Mouse (Mus musculus): ENCODE data around the gene Btbd9.

Gene Btbd9

DNA sequence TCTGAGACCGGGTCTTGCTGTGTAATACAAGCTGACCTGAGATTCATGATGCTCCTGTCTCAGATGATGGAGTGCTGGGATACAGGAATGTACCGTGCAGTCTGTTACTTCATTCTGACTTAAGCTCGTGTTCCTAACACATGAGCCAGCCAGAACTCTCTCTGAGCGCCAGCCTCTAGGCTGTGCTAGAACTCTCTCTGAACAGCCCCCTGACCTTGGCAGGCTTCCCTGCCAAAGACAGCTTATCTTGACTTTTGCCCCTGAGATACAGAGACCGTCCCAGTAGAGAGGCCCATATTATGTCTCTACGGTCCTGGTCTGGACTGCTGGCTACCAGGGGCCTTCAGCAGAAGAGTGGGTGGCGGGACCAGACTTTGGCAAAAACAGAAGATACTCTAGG lies 332.7 kb downstream of the Btbd9 start:
- Histone ChIP-seq H3K4me3 (replicated peaks; ENCODE audit: low read length) (no peak overlapping the region), H3K9me3 (ENCODE audit: low read length) (no peaks in the 10 kb centered on the region), H3K27me3 (ENCODE audit: insufficient read depth, low read length) (no peaks in the 10 kb centered on the region), H3K36me3 (ENCODE audit: insufficient read depth, low read length) (peaks cover 6% of the 10 kb centered on the region; the same call in 1 of the 2 replicates), H3K4me1 (replicated peaks; ENCODE audit: low read depth, low read length) (0 out of 2 replicates have a peak, but pooled peaks cover 5% of the 10 kb centered on the region)
- no peak for TF ChIP-seq POU5F1 (IDR thresholded peaks at IDR 0.05; ENCODE audit: borderline replicate concordance, low read length)
- TF ChIP-seq CTCF (conservative IDR thresholded peaks at IDR 0.05; ENCODE audit: low read length): no peak
- TF ChIP-seq NANOG (IDR thresholded peaks at IDR 0.05; ENCODE audit: borderline replicate concordance, low read length): no peak

DNA sequence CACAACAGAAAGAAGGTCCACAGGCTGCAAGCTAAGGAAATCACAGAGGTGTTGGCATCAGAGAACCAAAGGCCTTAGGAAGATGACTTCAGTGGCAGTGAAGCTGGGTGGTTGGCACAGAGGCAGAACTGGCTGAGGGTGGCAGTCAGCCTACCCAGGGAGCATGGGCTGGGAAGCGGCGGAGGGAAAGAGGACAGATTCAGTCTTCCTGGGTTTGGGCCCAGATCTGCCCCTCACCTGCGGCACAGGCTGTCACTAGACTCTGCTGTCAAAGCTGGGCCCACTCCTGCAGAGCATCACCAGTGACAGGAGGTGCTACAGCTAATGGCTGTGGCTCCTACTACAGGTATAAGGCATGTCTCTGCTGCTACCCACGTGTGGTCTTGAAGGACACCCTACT lies 333.6 kb downstream of the Btbd9 start:
- Histone ChIP-seq H3K36me3 (ENCODE audit: insufficient read depth, low read length) (peaks cover 6% of the 10 kb centered on the region; the same call in 1 of the 2 replicates), H3K27me3 (ENCODE audit: insufficient read depth, low read length) (no peaks in the 10 kb centered on the region), H3K4me1 (replicated peaks; ENCODE audit: low read depth, low read length) (0 out of 2 replicates have a peak, but pooled peaks cover 5% of the 10 kb centered on the region), H3K4me3 (replicated peaks; ENCODE audit: low read length) (no peak overlapping the region), H3K9me3 (ENCODE audit: low read length) (no peaks in the 10 kb centered on the region)
- no peak for TF ChIP-seq NANOG (IDR thresholded peaks at IDR 0.05; ENCODE audit: borderline replicate concordance, low read length)
- TF ChIP-seq POU5F1 (IDR thresholded peaks at IDR 0.05; ENCODE audit: borderline replicate concordance, low read length): no peak
- no peak for TF ChIP-seq CTCF (conservative IDR thresholded peaks at IDR 0.05; ENCODE audit: low read length)

DNA sequence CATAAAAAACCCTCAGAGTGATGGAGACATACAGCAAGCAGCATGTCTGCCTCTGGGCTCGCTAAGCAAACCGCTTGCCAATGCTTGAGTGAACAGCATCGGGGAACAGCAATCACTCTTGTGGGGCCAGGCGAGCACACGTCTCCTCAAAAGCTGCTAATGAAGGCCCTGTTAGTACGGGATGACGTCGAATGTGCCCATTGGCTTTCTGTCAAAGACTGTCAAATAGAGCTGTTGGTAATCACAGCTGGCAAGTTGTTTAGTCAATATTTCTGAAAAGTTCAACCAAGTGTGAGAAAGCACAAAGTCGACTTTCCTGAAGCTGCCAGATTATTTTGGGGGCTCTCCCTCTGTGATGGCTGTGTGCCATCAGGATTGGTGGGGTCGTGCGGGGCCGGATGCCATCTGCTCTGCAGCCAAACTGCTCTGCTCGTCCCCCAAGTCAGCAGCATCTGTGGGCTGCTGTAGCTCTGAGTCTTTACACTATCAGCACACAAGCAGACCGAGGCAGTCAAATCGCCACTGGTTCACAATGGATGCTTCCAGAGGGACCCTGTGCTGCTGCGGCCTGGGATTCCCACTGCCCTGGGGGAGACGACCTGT lies 334.5 kb downstream of the Btbd9 start:
- no peak for TF ChIP-seq CTCF (conservative IDR thresholded peaks at IDR 0.05; ENCODE audit: low read length)
- TF ChIP-seq POU5F1 (IDR thresholded peaks at IDR 0.05; ENCODE audit: borderline replicate concordance, low read length): no peak
- TF ChIP-seq NANOG (IDR thresholded peaks at IDR 0.05; ENCODE audit: borderline replicate concordance, low read length): no peak
- H3K4me1 ChIP-seq (replicated peaks; ENCODE audit: low read depth, low read length): 0 out of 2 replicates have a peak, but pooled peaks cover 5% of the 10 kb centered on the region
- no peaks in the 10 kb centered on the region for H3K27me3 ChIP-seq (ENCODE audit: insufficient read depth, low read length)
- H3K36me3 ChIP-seq (ENCODE audit: insufficient read depth, low read length): peaks cover 6% of the 10 kb centered on the region; the same call in 1 of the 2 replicates
- H3K4me3 ChIP-seq (replicated peaks; ENCODE audit: low read length): no peak overlapping the region
- H3K9me3 ChIP-seq (ENCODE audit: low read length): no peaks in the 10 kb centered on the region

DNA sequence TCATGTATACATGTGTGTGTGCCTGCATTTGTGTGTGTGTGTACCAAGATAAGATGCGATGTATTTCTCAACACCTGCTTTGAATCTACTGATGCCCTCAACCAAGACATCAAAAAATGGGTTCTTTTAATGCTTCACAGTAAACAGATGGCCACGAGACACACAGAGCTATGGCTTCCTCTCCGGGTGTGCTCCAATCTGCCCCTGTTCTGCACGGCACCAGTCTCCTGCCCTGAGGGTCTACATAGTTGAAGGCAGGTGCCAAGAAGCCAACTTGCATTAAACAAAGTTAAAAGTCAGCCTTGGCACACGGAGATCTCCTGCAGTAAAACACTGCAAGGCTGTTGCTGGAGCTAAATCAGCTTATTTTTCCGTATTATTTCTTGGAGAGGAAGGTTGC lies 335.2 kb downstream of the Btbd9 start:
- Histone ChIP-seq H3K27me3 (ENCODE audit: insufficient read depth, low read length) (no peaks in the 10 kb centered on the region), H3K4me1 (replicated peaks; ENCODE audit: low read depth, low read length) (0 out of 2 replicates have a peak, but pooled peaks cover 5% of the 10 kb centered on the region), H3K36me3 (ENCODE audit: insufficient read depth, low read length) (peaks cover 2% of the 10 kb centered on the region; the same call in 1 of the 2 replicates), H3K4me3 (replicated peaks; ENCODE audit: low read length) (no peak overlapping the region), H3K9me3 (ENCODE audit: low read length) (no peaks in the 10 kb centered on the region)
- TF ChIP-seq NANOG (IDR thresholded peaks at IDR 0.05; ENCODE audit: borderline replicate concordance, low read length) (no peak), POU5F1 (IDR thresholded peaks at IDR 0.05; ENCODE audit: borderline replicate concordance, low read length) (no peak), CTCF (conservative IDR thresholded peaks at IDR 0.05; ENCODE audit: low read length) (no peak)

DNA sequence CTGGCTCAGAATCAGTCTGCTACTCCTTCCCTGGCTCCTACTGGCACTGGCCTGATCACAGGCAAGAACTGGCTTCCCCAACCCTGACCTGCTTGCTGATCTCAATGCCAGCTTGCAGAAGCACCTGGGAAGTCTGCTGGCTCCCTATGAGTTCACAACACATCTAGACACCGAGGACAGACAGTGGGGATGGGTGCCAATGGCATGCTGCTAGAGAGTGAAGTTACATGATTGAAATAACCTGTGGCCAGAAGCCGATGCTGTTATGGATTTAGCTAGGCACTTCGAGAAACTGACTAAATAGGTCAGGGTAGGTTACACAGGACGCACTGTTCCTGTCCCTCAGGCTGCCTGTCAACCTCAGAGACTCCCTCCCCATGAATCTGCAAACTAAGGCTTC lies 335.6 kb downstream of the Btbd9 start:
- no peaks in the 10 kb centered on the region for H3K36me3 ChIP-seq (ENCODE audit: insufficient read depth, low read length)
- TF ChIP-seq POU5F1 (IDR thresholded peaks at IDR 0.05; ENCODE audit: borderline replicate concordance, low read length): no peak
- no peak for TF ChIP-seq NANOG (IDR thresholded peaks at IDR 0.05; ENCODE audit: borderline replicate concordance, low read length)
- TF ChIP-seq CTCF (conservative IDR thresholded peaks at IDR 0.05; ENCODE audit: low read length): no peak

DNA sequence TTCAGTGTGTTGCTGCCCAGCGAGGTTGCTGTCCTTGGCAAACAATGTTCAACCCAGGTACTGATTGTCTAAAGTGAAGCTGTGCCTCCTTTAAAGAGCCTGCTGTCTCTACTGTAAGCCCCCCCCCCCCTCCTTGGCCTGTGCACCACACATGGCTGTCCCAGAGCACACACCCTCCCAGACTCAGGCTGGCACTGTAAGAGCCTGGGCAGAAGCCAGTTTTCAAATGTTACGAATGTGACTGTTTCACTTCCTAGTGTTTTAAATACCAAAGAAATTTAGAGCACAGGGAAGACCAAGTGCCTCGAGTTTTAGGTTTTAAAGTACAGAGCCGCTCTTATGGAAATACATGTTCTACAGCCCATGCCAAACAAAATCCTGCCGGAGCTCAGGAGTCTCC lies 336.8 kb downstream of the Btbd9 start:
- H3K4me1 ChIP-seq (replicated peaks; ENCODE audit: low read depth, low read length): 0 out of 2 replicates have a peak, but pooled peaks cover 2% of the 10 kb centered on the region
- H3K36me3 ChIP-seq (ENCODE audit: insufficient read depth, low read length): no peaks in the 10 kb centered on the region
- H3K27me3 ChIP-seq (ENCODE audit: insufficient read depth, low read length): no peaks in the 10 kb centered on the region
- H3K9me3 ChIP-seq (ENCODE audit: low read length): no peaks in the 10 kb centered on the region
- no peak for TF ChIP-seq NANOG (IDR thresholded peaks at IDR 0.05; ENCODE audit: borderline replicate concordance, low read length)
- no peak overlapping the region for H3K4me3 ChIP-seq (replicated peaks; ENCODE audit: low read length)

More for the DNA sequence above, 335.6 kb downstream of the Btbd9 start:
- 0 out of 2 replicates have a peak, but pooled peaks cover 5% of the 10 kb centered on the region for H3K4me1 ChIP-seq (replicated peaks; ENCODE audit: low read depth, low read length)
- no peaks in the 10 kb centered on the region for H3K9me3 ChIP-seq (ENCODE audit: low read length)
- no peak overlapping the region for H3K4me3 ChIP-seq (replicated peaks; ENCODE audit: low read length)
- no peaks in the 10 kb centered on the region for H3K27me3 ChIP-seq (ENCODE audit: insufficient read depth, low read length)

DNA sequence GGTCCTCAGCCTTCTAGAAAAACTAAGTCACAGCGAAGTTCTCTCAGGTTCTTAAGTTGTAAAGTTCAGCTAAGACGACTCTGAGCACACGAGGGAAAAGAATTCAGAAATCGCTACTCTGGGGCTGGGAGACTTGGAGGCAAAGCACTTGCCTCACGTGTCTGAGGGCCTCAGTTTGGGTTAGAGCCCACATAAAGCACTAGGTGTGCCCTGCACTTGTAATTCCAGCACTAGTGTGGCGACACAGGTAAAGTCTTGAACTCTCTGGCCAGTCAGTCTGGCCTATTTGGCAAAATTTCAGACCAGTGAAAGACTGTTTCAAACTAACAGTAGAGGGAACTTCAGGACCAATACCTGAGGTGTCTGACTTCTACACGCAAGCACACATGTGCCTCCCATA lies 338.7 kb downstream of the Btbd9 start:
- Histone ChIP-seq H3K36me3 (ENCODE audit: insufficient read depth, low read length) (no peaks in the 10 kb centered on the region), H3K27me3 (ENCODE audit: insufficient read depth, low read length) (no peaks in the 10 kb centered on the region), H3K9me3 (ENCODE audit: low read length) (no peaks in the 10 kb centered on the region), H3K4me1 (replicated peaks; ENCODE audit: low read depth, low read length) (no peaks in the 10 kb centered on the region), H3K4me3 (replicated peaks; ENCODE audit: low read length) (no peak overlapping the region)
- TF ChIP-seq CTCF (conservative IDR thresholded peaks at IDR 0.05; ENCODE audit: low read length) (no peak), POU5F1 (IDR thresholded peaks at IDR 0.05; ENCODE audit: borderline replicate concordance, low read length) (no peak), NANOG (IDR thresholded peaks at IDR 0.05; ENCODE audit: borderline replicate concordance, low read length) (no peak)

DNA sequence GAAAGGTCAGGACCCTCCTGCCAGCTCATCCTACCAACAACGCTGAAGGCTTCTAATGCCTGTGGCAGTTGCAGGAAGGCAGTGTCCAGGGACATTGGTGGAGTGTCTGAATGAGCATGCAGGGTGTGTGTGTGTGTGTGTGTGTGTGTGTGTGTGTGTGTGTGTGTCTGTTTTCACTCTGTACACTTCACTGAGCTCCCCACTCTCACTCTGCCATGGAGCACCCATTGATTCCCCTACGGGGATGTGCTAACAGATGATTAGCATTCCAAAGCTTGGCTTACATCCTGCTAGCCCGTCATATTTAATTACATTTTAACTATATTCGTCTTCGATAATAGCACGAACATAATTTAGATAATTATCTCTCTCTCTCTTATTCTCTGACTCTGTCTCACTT lies 339.7 kb downstream of the Btbd9 start:
- Histone ChIP-seq H3K9me3 (ENCODE audit: low read length) (no peaks in the 10 kb centered on the region), H3K4me3 (replicated peaks; ENCODE audit: low read length) (no peak overlapping the region), H3K4me1 (replicated peaks; ENCODE audit: low read depth, low read length) (no peaks in the 10 kb centered on the region), H3K36me3 (ENCODE audit: insufficient read depth, low read length) (no peaks in the 10 kb centered on the region), H3K27me3 (ENCODE audit: insufficient read depth, low read length) (no peaks in the 10 kb centered on the region)
- TF ChIP-seq NANOG (IDR thresholded peaks at IDR 0.05; ENCODE audit: borderline replicate concordance, low read length) (no peak), CTCF (conservative IDR thresholded peaks at IDR 0.05; ENCODE audit: low read length) (no peak), POU5F1 (IDR thresholded peaks at IDR 0.05; ENCODE audit: borderline replicate concordance, low read length) (no peak)

DNA sequence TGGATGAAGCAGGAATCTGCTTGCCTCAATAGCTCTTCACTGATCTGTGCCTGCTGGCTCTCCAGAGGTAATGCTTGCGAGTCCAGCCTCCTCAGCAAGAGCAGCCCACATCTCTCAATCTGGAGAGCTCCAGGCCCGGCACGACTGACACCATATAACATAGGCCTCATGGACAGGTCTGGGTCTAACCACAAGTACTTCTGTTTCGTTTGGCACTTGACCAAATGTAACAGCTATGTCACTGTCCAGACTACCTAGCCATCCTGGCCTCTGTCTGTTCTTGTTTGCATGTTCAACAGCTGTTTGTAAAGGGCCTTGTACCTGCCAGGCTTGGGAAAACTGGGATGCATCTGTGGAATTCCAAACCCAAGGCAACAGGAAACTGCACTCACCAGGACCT lies 340.9 kb downstream of the Btbd9 start:
- Histone ChIP-seq H3K9me3 (ENCODE audit: low read length) (no peaks in the 10 kb centered on the region), H3K4me3 (replicated peaks; ENCODE audit: low read length) (no peak overlapping the region)
- TF ChIP-seq NANOG (IDR thresholded peaks at IDR 0.05; ENCODE audit: borderline replicate concordance, low read length) (no peak), CTCF (conservative IDR thresholded peaks at IDR 0.05; ENCODE audit: low read length) (no peak), POU5F1 (IDR thresholded peaks at IDR 0.05; ENCODE audit: borderline replicate concordance, low read length) (no peak)

More for the DNA sequence above, 340.9 kb downstream of the Btbd9 start:
- no peaks in the 10 kb centered on the region for H3K27me3 ChIP-seq (ENCODE audit: insufficient read depth, low read length)
- no peaks in the 10 kb centered on the region for H3K4me1 ChIP-seq (replicated peaks; ENCODE audit: low read depth, low read length)
- no peaks in the 10 kb centered on the region for H3K36me3 ChIP-seq (ENCODE audit: insufficient read depth, low read length)
